Comparison of ENCODE assay signal across 20 mouse cellular contexts in the genomic region with DNA sequence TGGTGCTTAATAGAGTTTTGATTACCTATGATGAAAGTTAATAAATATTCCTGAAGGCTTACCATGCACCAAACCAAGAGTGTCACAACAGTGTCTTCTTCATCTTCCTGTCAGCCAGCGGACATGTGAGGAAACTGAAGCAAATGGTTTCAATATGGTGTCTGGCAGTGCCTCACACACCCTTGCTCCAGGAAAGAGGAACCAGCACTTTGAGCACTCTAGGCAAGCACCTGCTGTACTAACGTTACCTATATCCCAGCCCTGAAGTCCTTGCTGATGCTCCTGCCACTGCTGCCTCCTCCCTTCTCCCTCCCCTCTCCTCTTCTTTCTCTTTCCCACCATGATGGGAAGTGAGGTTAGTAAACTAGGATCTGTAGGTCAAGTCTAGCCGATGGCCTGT.
"Had no signal": no experiment of that assay in that cellular context is flagged by ENCODE, and none has a peak within 500 bp of the region (broad histone marks: within the 10 kb centered on the region; RNA-seq: fewer than 3 reads in every experiment).

No protein-coding gene starts in this region.

- H3K9me3 ChIP-seq: midbrain, embryonic 10.5 days; midbrain, embryonic 13.5 days; neural tube, embryonic 13.5 days; neural tube, embryonic 15.5 days; stomach, embryonic 15.5 days had no signal

- H3K4me1 ChIP-seq: midbrain, embryonic 13.5 days; neural tube, embryonic 13.5 days; stomach, embryonic 15.5 days had no signal

- H3K4me2 ChIP-seq: lung, embryonic 14.5 days; midbrain, embryonic 13.5 days; neural tube, embryonic 13.5 days; neural tube, embryonic 15.5 days; stomach, embryonic 15.5 days had no signal

- DNase-seq: lung, adult 18-20 months; lung, embryonic 14.5 days; lung, postnatal 10 days; retina, postnatal 1 day; right cerebral cortex, adult 18-20 months; right cerebral cortex, postnatal 25 days; right cerebral cortex, postnatal 4 days; thymus, adult 2 months; thymus, postnatal 25 days; thymus, postnatal 4 days had no signal

- H3K27ac ChIP-seq: liver, embryonic 14.5 days; macrophage; midbrain, embryonic 10.5 days; midbrain, embryonic 13.5 days; neural tube, embryonic 13.5 days; neural tube, embryonic 15.5 days; stomach, embryonic 15.5 days; stomach, postnatal 0 days had no signal

- ATAC-seq: midbrain, embryonic 13.5 days; midbrain, embryonic 16.5 days had no signal

- H3K9ac ChIP-seq: liver, embryonic 14.5 days; lung, embryonic 14.5 days; midbrain, embryonic 13.5 days; neural tube, embryonic 13.5 days; neural tube, embryonic 15.5 days; stomach, embryonic 15.5 days had no signal

- H3K27me3 ChIP-seq: midbrain, embryonic 13.5 days; neural tube, embryonic 13.5 days; neural tube, embryonic 15.5 days; stomach, embryonic 15.5 days had no signal

- H3K4me3 ChIP-seq: midbrain, embryonic 10.5 days; midbrain, embryonic 13.5 days; myocyte; neural tube, embryonic 13.5 days; neural tube, embryonic 15.5 days; stomach, embryonic 15.5 days had no signal
